Mouse (Mus musculus): Measurements from ENCODE around the gene Arrdc5. TPM values are rescaled to one million over a fixed set of nuclear protein-coding genes. Genes with fewer than 3 reads are reported as not detected.
A peak's percentile ranks its signal among the peaks of the same experiment; 100 is the strongest.

The Arrdc5 gene
- total RNA-seq, 2 experiments from 2014 or later, result not detected

- DNase-seq, result peak in 1 of 2 experiments; percentile 52
- intact Hi-C loops (cut with DNase I), result loop anchor here (5.0 kb wide), 1 partner anchor 145 kb away; no protein-coding TSS in a partner anchor
Measured at GRCm38 (mm10) chr17:56257181-56257894, 42.7 kb downstream of the Arrdc5 start.

GRCm38 (mm10) chr17:56256239-56256881 is 43.7 kb downstream of the Arrdc5 start, which contains the start of gene Fem1a:
Gene Fem1a, plus strand, starts transcription at chr17:56256810.
- peak; percentile 84 to 92 for DNase-seq
- intact Hi-C loops (cut with DNase I), result loop anchor here (5.0 kb wide), 1 partner anchor 144 kb away; no protein-coding TSS in a partner anchor

GRCm38 (mm10) chr17:56255863-56256238 is 44.2 kb downstream of the Arrdc5 start:
- intact Hi-C loops (cut with DNase I), result loop anchor here (1.0 to 5.0 kb wide), 2 partner anchors 124 to 144 kb away; no protein-coding TSS in a partner anchor
- DNase-seq, result peak; percentile 97 to 99

- intact Hi-C loops (cut with DNase I), result loop anchor here (1.0 to 5.0 kb wide), 2 partner anchors 123 to 143 kb away; no protein-coding TSS in a partner anchor
- no peak for DNase-seq
Measured at GRCm38 (mm10) chr17:56255429-56255828, 44.7 kb downstream of the Arrdc5 start.

GRCm38 (mm10) chr17:56254695-56255094 is 45.4 kb downstream of the Arrdc5 start:
- intact Hi-C loops (cut with DNase I), result loop anchor here (1.0 to 5.0 kb wide), 2 partner anchors 122 to 142 kb away; no protein-coding TSS in a partner anchor
- no peak for DNase-seq

GRCm38 (mm10) chr17:56251136-56251829 is 48.8 kb downstream of the Arrdc5 start:
- intact Hi-C loops (cut with DNase I), result loop anchor here (2.0 kb wide), 2 partner anchors 30 to 294 kb away; no protein-coding TSS in a partner anchor
- DNase-seq, result peak; percentile 65 to 81

GRCm38 (mm10) chr17:56245608-56246007 is 54.5 kb downstream of the Arrdc5 start:
- intact Hi-C loops (cut with DNase I), result loop anchor here (2.0 kb wide), 1 partner anchor 47 kb away; no protein-coding TSS in a partner anchor
- DNase-seq, result no peak

Other genes with a start within 250 kb of the Arrdc5 start
- 10 to 100 TPM; 57.6 to 61.3 TPM for gene Ubxn6, start 225.3 kb downstream of the Arrdc5 start, total RNA-seq (2021)
- 10 to 100 TPM; 37.5 to 41.1 TPM for gene Hdgfl2, start 220.7 kb downstream of the Arrdc5 start, total RNA-seq (2021)
- gene Plin4, start 190.5 kb downstream of the Arrdc5 start, total RNA-seq (2021), result 100 to 1,000 TPM; 157 to 172 TPM
- 100 to 1,000 TPM; 171 to 183 TPM for gene Plin5, start 182.7 kb downstream of the Arrdc5 start, total RNA-seq (2021)
- gene Lrg1, start 178.3 kb downstream of the Arrdc5 start, total RNA-seq (2021), result 10 to 100 TPM; 56.1 to 73.6 TPM
- gene Sema6b, start 159.9 kb downstream of the Arrdc5 start, total RNA-seq (2021), result 10 to 100 TPM in 1 of 2 experiments, 1 to 10 TPM in 1; 7.5 to 10.2 TPM
- gene Tnfaip8l1, start 137.8 kb downstream of the Arrdc5 start, total RNA-seq (2021), result 1 to 10 TPM; 1.9 to 2.8 TPM
- 10 to 100 TPM; 25.2 to 25.5 TPM for gene Mydgf, start 116.4 kb downstream of the Arrdc5 start, total RNA-seq (2021)
- 10 to 100 TPM; 38.4 to 43.0 TPM for gene Dpp9, start 81.4 kb downstream of the Arrdc5 start, total RNA-seq (2021)
- 100 to 1,000 TPM; 106 to 111 TPM for gene Fem1a, start 43.5 kb downstream of the Arrdc5 start, total RNA-seq (2021)
- 1 to 10 TPM; 8.7 to 8.8 TPM for gene Ticam1, start 23.5 kb downstream of the Arrdc5 start, total RNA-seq (2021)
- 100 to 1,000 TPM; 183 to 206 TPM for gene Plin3, start 7.4 kb downstream of the Arrdc5 start, total RNA-seq (2021)
- gene Uhrf1, start 3.0 kb upstream of the Arrdc5 start, total RNA-seq (2021), result 1 to 10 TPM; 2.8 to 3.3 TPM
- gene Kdm4b, start 25.8 kb upstream of the Arrdc5 start, total RNA-seq (2021), result 10 to 100 TPM; 38.0 to 40.9 TPM
- gene Ptprs, start 176.2 kb upstream of the Arrdc5 start, total RNA-seq (2021), result 10 to 100 TPM; 45.8 to 47.7 TPM
- not detected for gene Znrf4, start 212.1 kb upstream of the Arrdc5 start, total RNA-seq (2021)